Mouse (Mus musculus) brain, embryonic 14.5 days (tissue): ENCODE data around the gene Prf1. TPM values are rescaled to one million over a fixed set of nuclear protein-coding genes. Genes with fewer than 3 reads are reported as not detected.
A peak's percentile ranks its signal among the peaks of the same experiment; 100 is the strongest.

Experiments
- DNase-seq: peaks from one replicate; pipeline ENCODE4 v3.0.0-alpha.2; 2011; ENCODE audit warnings: low read depth
- CTCF ChIP-seq: fragments of 200-500 bp; IDR thresholded peaks from 2 replicates; pipeline ENCODE4 v1.5.1; 2012; ENCODE audit warnings: inconsistent platforms, mild to moderate bottlenecking, moderate library complexity, borderline replicate concordance; ENCODE audit not compliant: insufficient read depth, insufficient read length; ENCODE audit errors: extremely low read depth
- POLR2A ChIP-seq: fragments of 200-500 bp; IDR thresholded peaks from 2 replicates; pipeline ENCODE4 v1.6.1; 2012; ENCODE audit warnings: mild to moderate bottlenecking, inconsistent platforms, borderline replicate concordance; ENCODE audit not compliant: poor library complexity, insufficient read depth, insufficient read length, severe bottlenecking; ENCODE audit errors: extremely low read depth
- polyA plus RNA-seq: library from polyadenylated mRNA; depleted of rRNA; stranded (reverse); fragments of >200 nt; gene quantifications from 2 replicates; pipeline ENCODE4 v1.2.3, GENCODE M21; 2012

The Prf1 gene
- polyA plus RNA-seq, 1 experiment = not detected

DNA sequence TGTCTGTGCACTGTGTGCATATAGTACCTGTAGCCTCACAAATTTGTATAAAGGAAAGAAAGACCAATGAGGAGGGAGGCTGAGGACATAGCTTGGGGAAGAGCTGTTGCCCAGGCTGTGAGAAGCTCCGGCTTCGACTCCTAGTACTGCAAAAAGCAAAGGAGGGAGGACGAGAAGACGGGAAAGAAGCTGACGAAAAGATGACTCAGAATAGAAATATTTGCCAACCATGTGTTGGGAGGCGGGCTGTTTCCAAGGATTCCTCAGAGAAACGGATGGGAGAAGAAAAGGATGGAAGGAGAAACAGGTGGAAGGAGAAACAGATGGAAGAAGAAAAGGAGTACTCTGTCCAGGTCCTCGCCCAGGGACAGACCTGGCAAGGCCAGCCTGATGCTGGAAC is 3.4 kb upstream of the Prf1 start:
- DNase-seq = no peak
- no peak for TF ChIP-seq POLR2A
- TF ChIP-seq CTCF = no peak

DNA sequence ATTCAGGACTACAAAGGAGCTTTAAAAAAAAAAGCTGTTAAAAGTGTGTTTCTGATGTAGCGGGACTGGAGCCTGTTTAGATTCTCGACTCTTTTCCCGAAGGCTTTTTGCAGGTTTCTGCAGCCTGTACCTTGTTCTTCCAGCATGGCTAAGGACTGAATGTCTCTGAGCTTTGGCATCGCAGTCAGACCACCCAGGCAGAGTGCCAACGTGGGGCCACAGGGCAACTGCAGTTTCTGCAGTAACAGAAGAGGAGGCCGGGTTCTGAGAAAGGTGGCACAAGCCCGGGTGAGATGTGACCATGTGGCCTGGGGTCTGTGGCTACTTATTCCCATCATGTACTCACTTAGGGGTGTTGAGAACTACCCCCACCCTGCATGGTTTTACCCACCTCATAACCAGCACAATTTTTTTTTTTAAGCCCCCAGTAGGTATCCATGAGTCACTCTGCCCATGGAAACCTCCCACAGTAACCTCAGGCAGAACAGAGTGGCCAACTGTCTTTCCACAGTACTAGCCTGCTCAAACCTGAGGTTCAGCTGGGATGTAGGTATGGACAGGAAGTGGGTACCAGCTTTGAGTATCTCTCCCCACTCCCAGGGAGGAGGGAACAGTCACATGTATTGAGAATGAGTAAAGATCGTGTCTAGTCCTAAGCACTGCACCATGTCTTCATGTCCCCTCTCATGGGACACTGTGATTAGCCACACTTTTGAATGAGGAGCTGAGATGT is 754 bp upstream of the Prf1 start:
- no peak for TF ChIP-seq POLR2A
- DNase-seq = no peak

DNA sequence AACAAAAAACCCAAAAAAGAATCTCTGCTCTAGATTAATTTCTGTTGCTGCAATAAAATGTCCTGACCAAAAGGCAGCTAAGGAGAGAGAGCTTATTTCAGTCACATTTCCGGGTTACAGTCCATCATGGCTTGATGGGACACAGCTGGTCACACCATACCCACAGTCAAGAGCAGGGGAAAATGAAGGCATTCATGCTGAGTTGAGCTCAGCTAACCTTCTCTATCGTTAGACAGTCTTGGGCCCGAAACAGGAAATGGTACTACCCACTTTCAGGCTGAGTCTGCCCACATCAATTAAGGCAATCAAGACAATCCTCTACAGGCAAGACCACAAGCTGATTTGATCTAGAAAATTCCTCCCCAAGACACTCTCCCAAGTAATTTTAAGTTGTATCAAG is 3.4 kb downstream of the Prf1 start:
- TF ChIP-seq CTCF (no peak), POLR2A (no peak)
- DNase-seq = no peak

DNA sequence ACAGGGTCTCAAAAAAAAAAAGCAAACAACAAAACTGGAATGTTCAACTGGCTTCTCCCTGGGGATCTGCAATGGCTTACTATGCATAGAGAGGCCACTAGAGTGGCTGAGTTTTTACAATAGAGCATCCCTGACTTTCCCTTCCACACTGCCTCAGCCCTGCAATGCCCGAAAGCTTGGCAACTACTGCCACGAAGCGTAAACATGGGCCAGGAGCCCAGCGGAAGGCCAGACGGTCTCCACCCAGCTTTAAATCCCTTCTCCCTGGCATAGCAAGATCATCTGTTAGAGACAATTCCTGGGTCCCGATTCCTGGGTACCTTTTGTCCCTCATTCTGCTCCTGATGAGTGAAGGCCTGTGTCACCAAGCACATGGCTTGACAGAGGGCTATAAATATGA is 6.4 kb downstream of the Prf1 start:
- TF ChIP-seq POLR2A (no peak), CTCF (no peak)
- peak; percentile 36 for DNase-seq

DNA sequence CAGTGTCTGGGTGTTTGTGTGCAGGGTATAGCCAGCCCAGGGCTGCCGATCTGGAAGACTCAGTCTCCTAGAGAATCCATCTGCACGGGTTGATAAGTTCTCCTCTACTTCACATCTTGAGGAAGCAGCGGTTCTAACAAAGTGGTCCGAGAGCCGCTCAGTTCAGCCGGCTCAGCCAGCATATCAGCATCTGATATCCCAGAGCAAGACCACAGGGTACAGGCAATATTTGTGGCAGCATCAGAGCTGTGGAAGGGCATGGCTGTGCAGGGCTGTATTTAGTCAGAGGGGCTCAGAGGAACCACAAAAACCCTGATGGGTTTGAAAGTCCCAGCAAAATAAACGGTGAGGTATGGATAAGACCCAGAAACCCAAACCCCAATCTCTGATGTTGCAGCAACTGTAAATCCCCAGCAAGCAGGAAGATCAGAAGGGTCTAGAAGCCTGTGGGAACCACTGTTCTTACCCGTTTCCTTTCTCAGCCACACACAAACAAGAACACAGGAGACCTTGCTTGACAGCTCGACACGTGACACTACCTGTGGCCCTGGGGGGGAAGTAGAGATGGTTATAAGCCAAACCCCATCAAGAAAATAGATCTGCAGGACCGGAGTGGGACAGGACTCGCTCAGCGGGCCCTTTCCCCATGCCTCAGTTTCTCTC is 8.4 kb downstream of the Prf1 start:
- DNase-seq = no peak
- no peak for TF ChIP-seq POLR2A
- TF ChIP-seq CTCF = no peak

DNA sequence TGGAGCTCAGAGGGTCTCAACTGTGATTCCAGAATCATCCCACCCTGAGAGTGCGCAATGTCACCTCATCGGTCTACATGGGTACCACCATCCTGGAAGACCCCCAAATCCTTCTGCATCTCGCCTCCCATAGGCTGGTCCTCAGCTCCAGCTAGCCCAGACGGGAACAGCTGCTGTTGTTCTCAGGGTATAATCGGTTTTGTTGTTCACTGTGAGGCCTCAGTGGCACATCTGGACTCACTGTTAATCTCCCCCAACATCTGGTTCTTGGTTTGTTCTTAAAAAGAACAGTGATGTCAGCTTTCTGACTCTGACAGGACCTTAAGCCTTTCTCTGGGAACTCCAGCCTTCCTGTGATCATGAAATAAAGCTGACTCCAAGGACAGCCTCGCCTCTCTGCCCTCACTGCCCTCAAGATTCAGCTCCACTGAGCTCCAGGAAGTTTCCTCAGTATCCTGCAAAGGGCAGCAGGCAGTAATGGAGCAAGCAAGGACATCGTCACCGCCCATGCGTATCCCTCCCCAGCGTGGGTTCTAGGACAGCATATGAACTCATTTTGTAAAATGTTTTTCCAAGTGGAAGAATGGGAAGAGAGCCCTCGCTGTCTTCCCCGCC is 11.2 kb downstream of the Prf1 start:
- DNase-seq = no peak
- TF ChIP-seq CTCF (no peak), POLR2A (no peak)

DNA sequence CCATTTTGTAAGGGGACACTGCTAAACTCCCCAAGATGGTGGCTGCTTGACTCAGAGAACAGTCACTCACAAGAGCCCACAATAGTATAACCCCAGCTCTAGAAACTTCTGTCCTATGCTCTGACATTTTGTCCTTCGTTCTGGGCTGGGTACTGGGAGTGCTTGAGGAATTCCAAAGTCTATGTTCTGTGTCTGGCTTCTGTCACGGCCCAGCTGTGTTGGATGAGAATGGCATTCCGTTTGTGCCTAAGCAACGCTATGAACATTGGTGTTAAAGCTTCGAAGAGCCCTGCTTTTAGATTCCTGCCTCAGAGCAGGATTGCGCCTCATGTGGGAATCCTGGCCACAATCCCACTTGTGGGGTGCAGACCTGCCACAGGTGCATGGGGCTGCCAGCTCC is 14.5 kb downstream of the Prf1 start:
- no peak for DNase-seq
- no peak for TF ChIP-seq POLR2A

DNA sequence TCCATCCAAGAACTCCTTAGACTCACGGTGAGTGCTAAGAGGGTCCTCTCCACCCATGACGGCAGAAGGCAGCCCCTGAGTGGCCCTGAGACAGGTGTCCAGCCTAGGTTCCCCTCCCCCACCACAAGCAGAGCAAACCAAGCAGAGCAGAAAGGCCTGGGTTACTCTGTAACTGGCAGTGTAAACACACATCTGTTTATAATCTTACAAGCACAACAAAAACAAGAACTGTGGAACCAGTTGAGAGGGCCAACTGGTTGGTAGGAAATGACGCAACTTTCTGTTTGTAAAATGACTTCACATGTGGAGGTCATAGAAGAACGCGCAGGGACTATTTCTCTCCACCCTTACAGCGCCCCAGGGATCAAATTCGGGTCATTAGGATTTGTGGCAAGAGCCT is 15.1 kb downstream of the Prf1 start:
- TF ChIP-seq CTCF (no peak), POLR2A (no peak)
- DNase-seq = no peak

DNA sequence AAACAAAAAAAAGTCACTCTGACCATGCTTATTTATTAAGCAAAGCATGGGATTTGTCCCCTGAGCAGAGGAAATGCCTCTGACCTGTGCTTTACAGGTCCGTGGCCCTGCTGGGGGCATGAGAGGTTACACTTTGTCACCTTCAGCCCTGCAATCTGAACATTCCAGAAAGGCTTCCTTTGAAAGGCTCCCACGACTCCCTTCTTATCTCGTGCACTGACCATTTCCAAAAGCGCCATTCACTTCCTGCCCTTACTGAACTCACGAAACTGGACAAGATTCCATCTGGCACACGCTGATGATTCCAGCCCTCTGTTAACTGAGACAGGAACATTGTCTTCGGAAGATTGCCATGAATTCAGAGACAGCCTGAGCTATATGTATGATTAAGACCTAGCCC is 16.1 kb downstream of the Prf1 start:
- no peak for DNase-seq
- no peak for TF ChIP-seq CTCF
- no peak for TF ChIP-seq POLR2A

DNA sequence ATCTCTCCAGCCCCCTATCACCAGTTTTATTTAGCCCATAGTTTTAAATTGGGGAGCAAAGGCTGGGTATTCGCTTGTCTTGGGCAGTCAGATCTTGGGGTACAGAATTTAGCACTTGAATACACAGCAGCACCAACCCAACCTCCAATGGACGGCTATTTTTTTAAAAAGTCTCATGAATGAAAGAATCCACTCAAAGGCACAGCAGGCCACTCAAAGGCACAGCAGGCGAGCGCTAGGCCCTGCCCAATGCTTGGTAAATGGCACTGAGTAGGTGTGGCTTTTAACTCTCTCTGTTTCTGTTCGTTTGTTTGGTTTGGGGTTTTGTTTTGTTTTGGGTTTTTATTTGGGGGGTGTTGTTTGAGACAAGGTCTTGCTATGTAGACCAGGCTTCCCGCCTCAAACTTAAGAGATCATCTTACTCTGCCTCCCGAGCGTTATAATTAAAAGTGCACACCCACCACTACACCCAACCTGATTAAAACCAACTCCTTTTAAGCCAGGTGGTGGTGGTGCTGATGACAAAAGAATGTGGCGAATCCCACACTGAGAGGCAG is 17.8 kb downstream of the Prf1 start:
- TF ChIP-seq POLR2A (no peak), CTCF (no peak)
- peak; percentile 28 for DNase-seq

DNA sequence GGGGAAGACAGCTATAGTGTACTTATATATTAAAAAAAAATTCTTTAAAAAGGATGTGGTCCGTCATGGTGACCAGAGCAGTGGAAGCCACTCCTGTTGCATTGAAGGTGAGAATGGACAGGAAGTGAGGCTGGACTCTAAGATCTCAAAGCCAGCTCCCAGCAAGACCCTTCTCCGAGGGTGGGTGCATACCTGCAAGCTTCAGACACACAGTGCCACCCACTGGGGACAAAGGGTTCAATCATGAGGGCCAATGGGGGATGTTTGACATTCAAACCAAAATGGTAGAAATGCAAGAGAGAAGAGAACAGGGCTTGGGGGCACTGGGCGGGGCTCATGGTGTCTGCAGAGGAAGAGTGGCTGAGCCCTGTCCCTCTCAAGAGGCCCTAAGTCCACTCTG is 20.9 kb downstream of the Prf1 start:
- no peak for TF ChIP-seq CTCF
- TF ChIP-seq POLR2A = no peak
- no peak for DNase-seq

DNA sequence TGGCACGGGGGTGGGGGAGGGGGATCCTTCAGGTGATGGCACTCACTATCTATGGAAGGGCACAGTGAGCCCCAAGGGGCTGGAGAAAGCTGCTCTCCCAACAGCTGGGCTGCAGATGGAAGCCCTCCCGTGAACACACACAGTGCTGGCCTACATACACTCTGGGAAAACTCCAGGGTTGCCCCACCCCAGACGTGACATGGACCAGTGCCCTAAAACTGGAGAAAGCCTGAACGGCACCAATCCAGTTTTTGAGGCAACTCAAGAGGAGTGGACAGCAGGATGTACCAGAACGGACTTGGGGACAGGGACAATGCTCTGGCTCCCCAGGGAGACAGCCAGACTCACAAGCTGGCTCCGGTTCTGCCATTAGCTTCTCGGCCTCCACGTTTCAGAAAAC is 27.1 kb downstream of the Prf1 start:
- no peak for DNase-seq
- TF ChIP-seq CTCF (no peak), POLR2A (no peak)
